ENCODE assay signal across 35 mouse cellular contexts in the genomic region with DNA sequence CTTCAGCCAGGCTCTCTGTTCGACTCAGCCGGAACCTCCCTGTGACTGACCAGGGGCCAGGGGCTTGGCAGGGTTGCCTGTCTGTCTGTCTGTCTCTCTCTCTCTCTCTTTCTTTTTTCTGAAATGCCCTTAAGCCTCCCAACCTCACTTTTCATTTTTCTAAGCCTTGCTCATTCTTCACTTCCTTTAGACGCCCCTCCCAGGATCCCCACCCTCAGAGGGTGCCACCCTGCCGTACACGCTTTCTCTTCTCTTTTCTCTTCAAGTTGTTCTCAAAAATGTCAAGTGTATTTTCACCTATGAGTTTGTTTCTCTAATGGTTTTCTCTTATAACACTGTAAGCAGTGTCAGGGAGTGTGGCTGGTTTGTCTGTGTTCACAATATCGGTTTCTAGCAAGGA. TPM values are rescaled to one million over a fixed set of nuclear protein-coding genes. Genes with fewer than 3 reads are reported as not detected.
DNase-seq lines count a peak whose midpoint lies in the region; ATAC-seq and TF ChIP-seq lines count a peak whose summit lies in the region.
"Had no signal": no experiment of that assay in that cellular context is flagged by ENCODE, and none has a peak within 500 bp of the region (broad histone marks: within the 10 kb centered on the region; RNA-seq: fewer than 3 reads in every experiment).

No protein-coding gene starts in this region.

- DNase-seq in stomach, postnatal 0 days (ENCODE audit: low spot score) = no peak
- peak; percentile 51 for DNase-seq in T-cell, adult 2 months (ENCODE audit: low spot score)
- DNase-seq in limb, embryonic 10.5 days (ENCODE audit: low spot score) = no peak
- DNase-seq in kidney, postnatal 14 days = no peak
- DNase-seq in lung, postnatal 0 days (ENCODE audit: low spot score) = no peak
- no peak for DNase-seq in frontal cortex, postnatal 25 days (ENCODE audit: low spot score in 2 of 2)
- DNase-seq: adrenal gland, adult 8-10 months; cerebellum, adult 11 months; cerebellum, adult 9-10 months; cerebellum, postnatal 36 days; embryo, embryonic 11 days; gastrocnemius, adult 2 months; gastrocnemius, postnatal 36 days; heart, adult 18-20 months; heart, postnatal 4 days; kidney, adult 9 months; kidney, postnatal 25 days; left cerebral cortex, postnatal 4 days; liver; lung, adult 2 months; lung, postnatal 14 days; right cerebral cortex, postnatal 4 days; thymus, postnatal 25 days had no signal

- H3K4me1 ChIP-seq in stomach, embryonic 16.5 days (ENCODE audit: control insufficient read depth, insufficient read depth, low read length) = peaks cover 6% of the 10 kb centered on the region; the same call in 1 of the 2 replicates
- H3K4me1 ChIP-seq in stomach, postnatal 0 days (replicated peaks; ENCODE audit: control insufficient read depth, insufficient read depth) = no peaks in the 10 kb centered on the region
- peaks cover 20% of the 10 kb centered on the region for H3K4me1 ChIP-seq in limb, embryonic 10.5 days
- no peaks in the 10 kb centered on the region for H3K4me1 ChIP-seq in lung, postnatal 0 days (ENCODE audit: insufficient read depth, low read depth, low read length)
- H3K4me1 ChIP-seq: midbrain, embryonic 10.5 days had no signal

- no peak overlapping the region for H3K9ac ChIP-seq in stomach, embryonic 16.5 days (ENCODE audit: low read length)
- no peak overlapping the region for H3K9ac ChIP-seq in stomach, postnatal 0 days (ENCODE audit: low read length)
- no peak overlapping the region for H3K9ac ChIP-seq in lung, postnatal 0 days (replicated peaks; ENCODE audit: low read depth)
- H3K9ac ChIP-seq: embryonic facial prominence, embryonic 13.5 days; forebrain, embryonic 15.5 days; hindbrain, embryonic 13.5 days; liver, embryonic 14.5 days; neural tube, embryonic 13.5 days had no signal

- H3K4me2 ChIP-seq in stomach, embryonic 16.5 days (ENCODE audit: low read depth, low read length) = no peak overlapping the region
- H3K4me2 ChIP-seq in stomach, postnatal 0 days (replicated peaks; ENCODE audit: low read depth) = no peak overlapping the region
- H3K4me2 ChIP-seq in lung, postnatal 0 days (replicated peaks; ENCODE audit: low read depth, low read length) = no peak overlapping the region
- H3K4me2 ChIP-seq: embryonic facial prominence, embryonic 13.5 days; forebrain, embryonic 15.5 days; heart, embryonic 11.5 days; hindbrain, embryonic 13.5 days; neural tube, embryonic 13.5 days had no signal

- no peaks in the 10 kb centered on the region for H3K27me3 ChIP-seq in stomach, embryonic 16.5 days (ENCODE audit: control insufficient read depth, insufficient read depth, low read length)
- H3K27me3 ChIP-seq in stomach, postnatal 0 days (ENCODE audit: control insufficient read depth, insufficient read depth, low read length) = no peaks in the 10 kb centered on the region
- H3K27me3 ChIP-seq in limb, embryonic 10.5 days (ENCODE audit: low read depth, poor library complexity, severe bottlenecking) = no peaks in the 10 kb centered on the region
- no peaks in the 10 kb centered on the region for H3K27me3 ChIP-seq in lung, postnatal 0 days (replicated peaks; ENCODE audit: insufficient read depth, low read length)
- H3K27me3 ChIP-seq: embryonic facial prominence, embryonic 13.5 days; forebrain, embryonic 15.5 days; hindbrain, embryonic 13.5 days; neural tube, embryonic 13.5 days had no signal

- no peak for TF ChIP-seq EP300 in stomach, postnatal 0 days (optimal IDR thresholded peaks at IDR 0.05)
- TF ChIP-seq EP300 in lung, postnatal 0 days (IDR thresholded peaks at IDR 0.05) = no peak

- no peaks in the 10 kb centered on the region for H3K36me3 ChIP-seq in stomach, embryonic 16.5 days (ENCODE audit: control insufficient read depth, insufficient read depth, low read length)
- no peaks in the 10 kb centered on the region for H3K36me3 ChIP-seq in stomach, postnatal 0 days (ENCODE audit: control insufficient read depth, insufficient read depth, low read length)
- H3K36me3 ChIP-seq in limb, embryonic 10.5 days = peaks cover 7% of the 10 kb centered on the region
- H3K36me3 ChIP-seq in lung, postnatal 0 days (ENCODE audit: insufficient read depth, low read length) = no peaks in the 10 kb centered on the region
- H3K36me3 ChIP-seq: embryonic facial prominence, embryonic 13.5 days; forebrain, embryonic 10.5 days; forebrain, embryonic 15.5 days; hindbrain, embryonic 13.5 days; neural tube, embryonic 13.5 days had no signal

- no peak for ATAC-seq in stomach, embryonic 16.5 days (ENCODE audit: insufficient read depth, low FRiP score)
- ATAC-seq in stomach, postnatal 0 days (ENCODE audit: low FRiP score, low TSS enrichment) = no peak
- ATAC-seq in lung, postnatal 0 days = no peak
- ATAC-seq: forebrain, embryonic 15.5 days; intestine, postnatal 0 days; midbrain, embryonic 16.5 days had no signal

- 85% methylated on average over 6 of the region's 6 CpGs for whole genome bisulfite sequencing in stomach, embryonic 16.5 days
- WGBS in stomach, postnatal 0 days = 78% methylated on average over 6 of the region's 6 CpGs
- WGBS in limb, embryonic 10.5 days = 92% methylated on average over 6 of the region's 6 CpGs
- WGBS in lung, postnatal 0 days = 81% methylated on average over 6 of the region's 6 CpGs

- peak overlapping the region; percentile 25; the same call in 1 of the 2 replicates for H3K27ac ChIP-seq in stomach, embryonic 16.5 days (ENCODE audit: low read length)
- H3K27ac ChIP-seq in stomach, postnatal 0 days (replicated peaks) = no peak overlapping the region
- H3K27ac ChIP-seq in limb, embryonic 10.5 days = peak overlapping the region; percentile 37; the same call in 1 of the 2 replicates
- H3K27ac ChIP-seq in lung, postnatal 0 days (ENCODE audit: low read length) = no peak overlapping the region
- H3K27ac ChIP-seq: forebrain, embryonic 10.5 days; gastrocnemius, adult 2 months; left cerebral cortex, adult 2 months; liver, embryonic 14.5 days; midbrain, embryonic 10.5 days had no signal

- H3K9me3 ChIP-seq in stomach, embryonic 16.5 days (replicated peaks; ENCODE audit: control insufficient read depth, low read length) = no peaks in the 10 kb centered on the region
- no peaks in the 10 kb centered on the region for H3K9me3 ChIP-seq in stomach, postnatal 0 days (ENCODE audit: control insufficient read depth, low read length)
- no peaks in the 10 kb centered on the region for H3K9me3 ChIP-seq in limb, embryonic 10.5 days (replicated peaks)
- no peaks in the 10 kb centered on the region for H3K9me3 ChIP-seq in lung, postnatal 0 days (ENCODE audit: low read length)
- H3K9me3 ChIP-seq: embryonic facial prominence, embryonic 13.5 days; forebrain, embryonic 10.5 days; forebrain, embryonic 15.5 days; hindbrain, embryonic 13.5 days; midbrain, embryonic 10.5 days; neural tube, embryonic 13.5 days had no signal

- TF ChIP-seq CTCF in stomach, postnatal 0 days (IDR thresholded peaks at IDR 0.05; ENCODE audit: low read depth) = no peak
- TF ChIP-seq CTCF in lung, postnatal 0 days (IDR thresholded peaks at IDR 0.05) = no peak

- no peak overlapping the region for H3K4me3 ChIP-seq in stomach, embryonic 16.5 days (replicated peaks; ENCODE audit: low read length)
- no peak overlapping the region for H3K4me3 ChIP-seq in stomach, postnatal 0 days (ENCODE audit: low read depth, low read length)
- H3K4me3 ChIP-seq in limb, embryonic 10.5 days = no peak overlapping the region
- H3K4me3 ChIP-seq in lung, postnatal 0 days (ENCODE audit: low read depth, low read length) = no peak overlapping the region
- H3K4me3 ChIP-seq: embryonic facial prominence, embryonic 13.5 days; forebrain, embryonic 10.5 days; forebrain, embryonic 15.5 days; gastrocnemius, adult 2 months; hindbrain, embryonic 13.5 days; left cerebral cortex, adult 2 months; midbrain, embryonic 10.5 days; neural tube, embryonic 13.5 days had no signal

RNA-seq across cellular contexts. Expression of gene Bach2, which starts 42.7 kb away (rescaled TPM):
- polyA plus RNA-seq in stomach, embryonic 16.5 days (2015; fragmentation: Nextera tagmentation; extraction: Ambion mirVana) = 3.5 and 3.9 TPM in 2 replicates
- 1.9 TPM in 2 replicates for polyA plus RNA-seq in stomach, postnatal 0 days (2015; fragmentation: Nextera tagmentation; extraction: Ambion mirVana)
- 23.0 and 23.5 TPM in 2 replicates for polyA plus RNA-seq in limb, embryonic 10.5 days (2016; fragmentation: Nextera tagmentation; extraction: Ambion mirVana)
- 8.7 and 8.8 TPM in 2 replicates for polyA plus RNA-seq in lung, postnatal 0 days (2015; fragmentation: Nextera tagmentation; extraction: Ambion mirVana)

Comparison
In these comparisons a context has a peak if more than half of its experiments do, and no peak if none do; other contexts are left out.
1. H3K27ac ChIP-seq: peak in stomach, embryonic 16.5 days (single experiment) and limb, embryonic 10.5 days (single experiment); none in stomach, postnatal 0 days (single experiment) and lung, postnatal 0 days (single experiment).